Mouse (Mus musculus) embryonic facial prominence, embryonic 14.5 days (tissue): Measurements from ENCODE around the gene Nckap5l. TPM values are rescaled to one million over a fixed set of nuclear protein-coding genes. Genes with fewer than 3 reads are reported as not detected.

ENCODE experiments used
- ATAC-seq: fragments of 200-750 bp; cut with Nextera tagmentation; 2 replicates; pipeline ENCODE4 v1.8.0; 2017; ENCODE audit warnings: low read depth, moderate number of reproducible peaks, moderate TSS enrichment
- DNase-seq: peaks from one replicate; pipeline ENCODE4 v3.0.0-alpha.2; 2015; ENCODE audit warnings: low spot score
- H3K27ac ChIP-seq: fragments of 300-500 bp; sonication (generic); replicated peaks from 2 replicates; pipeline ENCODE4 v1.5.1; 2014; ENCODE audit warnings: low read depth, mild to moderate bottlenecking, low read length, moderate library complexity
- H3K27me3 ChIP-seq: fragments of 300-500 bp; sonication (generic); replicated peaks from 2 replicates; pipeline ENCODE4 v1.6.1; 2014; ENCODE audit warnings: low read length; ENCODE audit not compliant: control insufficient read depth, insufficient read depth
- H3K36me3 ChIP-seq: fragments of 300-500 bp; sonication (generic); 2 replicates; pipeline ENCODE4 v1.6.1; 2014; ENCODE audit warnings: low read length, mixed read lengths; ENCODE audit not compliant: control insufficient read depth, insufficient read depth
- H3K4me1 ChIP-seq: fragments of 300-500 bp; sonication (generic); 2 replicates; pipeline ENCODE4 v1.6.1; 2014; ENCODE audit warnings: antibody characterized with exemption, low read length; ENCODE audit not compliant: control insufficient read depth, insufficient read depth
- H3K4me2 ChIP-seq: fragments of 300-500 bp; sonication (generic); 2 replicates; pipeline ENCODE4 v1.6.1; 2014; ENCODE audit warnings: low read depth, mild to moderate bottlenecking, low read length, moderate library complexity, mixed read lengths
- H3K4me3 ChIP-seq: fragments of 300-500 bp; sonication (generic); 2 replicates; pipeline ENCODE4 v1.5.1; 2014; ENCODE audit warnings: low read depth, mild to moderate bottlenecking, low read length
- H3K9ac ChIP-seq: fragments of 300-500 bp; sonication (generic); 2 replicates; pipeline ENCODE4 v1.6.1; 2014; ENCODE audit warnings: low read depth, mild to moderate bottlenecking, low read length, moderate library complexity, mixed read lengths
- H3K9me3 ChIP-seq: fragments of 300-500 bp; sonication (generic); 2 replicates; pipeline ENCODE4 v1.6.1; 2016; ENCODE audit warnings: low read length; ENCODE audit not compliant: control insufficient read depth
- WGBS: fragments of 180-500 bp; shearing (Covaris S2); extraction: QIAGEN DNeasy Blood & Tissue Kit; methylation state at CpG from one replicate; pipeline ENCODE4 v1.1.7; 2014; 5-methylcytosine and 5-hydroxymethylcytosine counted together
- polyA plus RNA-seq: library from polyadenylated mRNA; unstranded; fragments of >200 nt; fragmentation: Nextera tagmentation; extraction: Ambion mirVana; gene quantifications from 2 replicates; pipeline ENCODE4 v1.2.1, GENCODE M21; 2014

The Nckap5l gene
- polyA plus RNA-seq, 1 experiment from 2014 or later: 12.5 TPM

GRCm38 (mm10) chr15:99403159-99403889, 54.2 kb downstream of the Nckap5l start:
- H3K4me3 ChIP-seq: no peak overlapping the region
- no peak overlapping the region for H3K4me2 ChIP-seq
- peaks cover 3% of the 10 kb centered on the region; the same call in 1 of the 2 replicates for H3K4me1 ChIP-seq
- no peak for DNase-seq
- ATAC-seq: no peak
- no peaks in the 10 kb centered on the region for H3K9me3 ChIP-seq
- H3K27me3 ChIP-seq: no peaks in the 10 kb centered on the region
- 93% methylated on average over 12 of the region's 12 CpGs for WGBS
- no peak overlapping the region for H3K9ac ChIP-seq
- H3K27ac ChIP-seq: no peak overlapping the region
- peaks cover 65% of the 10 kb centered on the region for H3K36me3 ChIP-seq

GRCm38 (mm10) chr15:99400602-99401001, 56.9 kb downstream of the Nckap5l start:
- Histone ChIP-seq H3K27me3 (no peaks in the 10 kb centered on the region), H3K4me2 (no peak overlapping the region), H3K9ac (no peak overlapping the region), H3K27ac (no peak overlapping the region), H3K9me3 (no peaks in the 10 kb centered on the region), H3K4me3 (no peak overlapping the region), H3K36me3 (peaks cover 38% of the 10 kb centered on the region), H3K4me1 (peaks cover 14% of the 10 kb centered on the region)
- DNase-seq (no peak), ATAC-seq (no peak)
- 87% methylated on average over 6 of the region's 6 CpGs for WGBS

GRCm38 (mm10) chr15:99399503-99400245, 57.9 kb downstream of the Nckap5l start:
- Histone ChIP-seq H3K27ac (no peak overlapping the region), H3K4me1 (peaks cover 22% of the 10 kb centered on the region), H3K9ac (no peak overlapping the region), H3K27me3 (no peaks in the 10 kb centered on the region), H3K9me3 (no peaks in the 10 kb centered on the region), H3K4me2 (no peak overlapping the region), H3K4me3 (no peak overlapping the region), H3K36me3 (peaks cover 29% of the 10 kb centered on the region)
- WGBS: 64% methylated on average over 15 of the region's 15 CpGs
- ATAC-seq (peak; percentile 60; the same call in 1 of the 2 replicates), DNase-seq (peak; percentile 64)

DNA sequence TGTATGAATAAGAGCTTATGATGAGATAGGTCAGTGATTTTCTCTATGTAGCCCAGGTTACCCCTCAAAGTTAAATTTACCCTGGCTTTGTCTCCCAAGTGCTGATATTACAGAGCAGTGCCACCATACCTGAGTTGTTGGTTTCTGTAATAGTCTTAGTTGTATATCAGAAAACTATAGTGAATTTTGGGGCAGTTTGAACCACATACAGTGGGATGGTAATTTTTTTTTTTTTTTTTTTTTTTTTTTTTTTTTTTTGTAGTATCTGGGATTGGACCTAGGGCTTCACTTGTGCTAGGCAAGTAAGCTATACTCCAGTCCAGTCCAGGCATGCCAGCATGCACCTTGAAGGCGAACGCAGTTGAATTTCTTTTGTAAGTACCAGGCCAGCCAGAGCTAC, 59.9 kb downstream of the Nckap5l start:
- H3K9me3 ChIP-seq: no peaks in the 10 kb centered on the region
- H3K36me3 ChIP-seq: 0 out of 2 replicates have a peak, but pooled peaks cover 9% of the 10 kb centered on the region
- H3K9ac ChIP-seq: no peak overlapping the region
- H3K4me2 ChIP-seq: no peak overlapping the region
- no peak overlapping the region for H3K4me3 ChIP-seq
- WGBS: 82% methylated on average over 2 of the region's 2 CpGs
- ATAC-seq (no peak), DNase-seq (no peak)
- H3K27ac ChIP-seq: no peak overlapping the region
- H3K4me1 ChIP-seq: peaks cover 30% of the 10 kb centered on the region
- no peaks in the 10 kb centered on the region for H3K27me3 ChIP-seq

GRCm38 (mm10) chr15:99396875-99397274, 60.7 kb downstream of the Nckap5l start:
- H3K27me3 ChIP-seq: no peaks in the 10 kb centered on the region
- H3K36me3 ChIP-seq: 0 out of 2 replicates have a peak, but pooled peaks cover 8% of the 10 kb centered on the region
- ATAC-seq (no peak), DNase-seq (no peak)
- 67% methylated on average over 4 of the region's 4 CpGs for WGBS
- H3K27ac ChIP-seq: no peak overlapping the region
- H3K4me3 ChIP-seq: no peak overlapping the region
- no peak overlapping the region for H3K9ac ChIP-seq
- H3K4me1 ChIP-seq: peaks cover 30% of the 10 kb centered on the region
- H3K9me3 ChIP-seq: no peaks in the 10 kb centered on the region
- no peak overlapping the region for H3K4me2 ChIP-seq

GRCm38 (mm10) chr15:99396462-99396861, 61.1 kb downstream of the Nckap5l start:
- Histone ChIP-seq H3K4me1 (peaks cover 30% of the 10 kb centered on the region), H3K27ac (no peak overlapping the region), H3K9ac (no peak overlapping the region), H3K4me2 (no peak overlapping the region), H3K4me3 (no peak overlapping the region), H3K36me3 (0 out of 2 replicates have a peak, but pooled peaks cover 8% of the 10 kb centered on the region), H3K9me3 (no peaks in the 10 kb centered on the region), H3K27me3 (no peaks in the 10 kb centered on the region)
- 74% methylated on average over 1 of the region's 1 CpGs for WGBS
- no peak for ATAC-seq
- DNase-seq: no peak

DNA sequence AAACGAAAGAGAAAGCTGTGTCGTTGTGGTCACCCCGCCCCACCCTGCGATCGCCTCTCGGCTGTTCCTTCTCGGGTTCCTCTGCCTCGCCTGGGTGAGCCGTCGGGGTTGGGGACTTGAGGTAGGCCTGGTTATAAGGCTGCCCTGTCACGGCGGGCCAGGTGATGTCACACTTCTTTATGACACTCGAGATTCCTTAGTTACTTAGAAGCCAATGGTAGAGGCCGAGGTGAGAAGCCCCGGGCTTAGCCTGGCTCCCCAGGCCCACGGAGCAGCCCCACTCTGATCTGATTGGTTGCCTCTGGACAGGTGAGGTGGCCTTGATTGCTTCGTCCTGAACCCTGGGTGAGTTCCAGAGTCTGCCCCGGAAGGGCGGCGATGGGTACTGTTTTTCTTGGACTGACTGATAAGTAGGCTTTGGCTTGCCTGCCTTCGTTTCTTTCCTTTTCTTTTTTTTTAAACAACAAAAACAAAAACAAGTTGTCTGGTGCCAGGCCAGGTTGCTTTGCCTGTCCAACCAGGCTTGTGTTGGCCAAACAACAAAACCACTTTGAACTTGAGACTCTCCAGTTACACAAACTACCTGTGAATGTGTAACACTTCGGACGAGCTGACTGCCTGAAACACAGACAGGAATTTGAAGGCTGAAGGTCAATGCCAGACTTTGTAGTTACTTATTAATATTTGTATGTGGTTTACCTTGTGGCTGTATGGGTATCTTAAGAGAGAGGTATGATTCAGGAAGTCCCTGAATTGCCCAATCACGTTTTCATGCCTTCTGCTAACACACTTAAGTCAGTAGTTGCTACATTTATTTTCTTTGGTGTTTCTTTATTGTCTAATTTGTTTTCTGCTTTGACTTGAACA, 63.9 kb downstream of the Nckap5l start:
- DNase-seq: no peak
- Histone ChIP-seq H3K4me2 (peak overlapping the region; percentile 85), H3K4me3 (peak overlapping the region; percentile 81), H3K9me3 (no peaks in the 10 kb centered on the region), H3K9ac (peak overlapping the region; percentile 89), H3K27ac (peak overlapping the region; percentile 86), H3K4me1 (peaks cover 29% of the 10 kb centered on the region), H3K36me3 (no peaks in the 10 kb centered on the region), H3K27me3 (no peaks in the 10 kb centered on the region)
- 7% methylated on average over 23 of the region's 24 CpGs for WGBS
- peak; percentile 34 for ATAC-seq
